Mouse (Mus musculus): ENCODE measurements around the gene Cep170b. TPM values are rescaled to one million over a fixed set of nuclear protein-coding genes. Genes with fewer than 3 reads are reported as not detected.

Gene Cep170b
- polyA plus RNA-seq, 1 experiment = not detected

- no peak for TF ChIP-seq GATA1 (IDR thresholded peaks at IDR 0.05; ENCODE audit: low read length)
Observed at GRCm38 (mm10) chr12:112723028-112723330, 2.7 kb downstream of the Cep170b start.

- TF ChIP-seq GATA1 (IDR thresholded peaks at IDR 0.05; ENCODE audit: low read length) = no peak
Observed at GRCm38 (mm10) chr12:112723445-112723844, 3.2 kb downstream of the Cep170b start.

GRCm38 (mm10) chr12:112724077-112724805 is 4.0 kb downstream of the Cep170b start:
- no peak for TF ChIP-seq GATA1 (IDR thresholded peaks at IDR 0.05; ENCODE audit: low read length)

GRCm38 (mm10) chr12:112727801-112728200 is 7.5 kb downstream of the Cep170b start:
- TF ChIP-seq GATA1 (IDR thresholded peaks at IDR 0.05; ENCODE audit: low read length) = no peak

GRCm38 (mm10) chr12:112730808-112731207 is 10.6 kb downstream of the Cep170b start:
- no peak for TF ChIP-seq GATA1 (IDR thresholded peaks at IDR 0.05; ENCODE audit: low read length)

- no peak for TF ChIP-seq GATA1 (IDR thresholded peaks at IDR 0.05; ENCODE audit: low read length)
Observed at GRCm38 (mm10) chr12:112732591-112732990, 12.3 kb downstream of the Cep170b start.

GRCm38 (mm10) chr12:112734108-112734820 is 14.0 kb downstream of the Cep170b start:
- no peak for TF ChIP-seq GATA1 (IDR thresholded peaks at IDR 0.05; ENCODE audit: low read length)

- TF ChIP-seq GATA1 (IDR thresholded peaks at IDR 0.05; ENCODE audit: low read length) = no peak
Observed at GRCm38 (mm10) chr12:112734881-112735655, 14.8 kb downstream of the Cep170b start.

- no peak for TF ChIP-seq GATA1 (IDR thresholded peaks at IDR 0.05; ENCODE audit: low read length)
Observed at GRCm38 (mm10) chr12:112735896-112736635, 15.8 kb downstream of the Cep170b start.

- TF ChIP-seq GATA1 (IDR thresholded peaks at IDR 0.05; ENCODE audit: low read length) = no peak
Observed at GRCm38 (mm10) chr12:112736636-112736925, 16.3 kb downstream of the Cep170b start.

GRCm38 (mm10) chr12:112737081-112737480 is 16.8 kb downstream of the Cep170b start:
- TF ChIP-seq GATA1 (IDR thresholded peaks at IDR 0.05; ENCODE audit: low read length) = no peak

GRCm38 (mm10) chr12:112737761-112738160 is 17.5 kb downstream of the Cep170b start:
- TF ChIP-seq GATA1 (IDR thresholded peaks at IDR 0.05; ENCODE audit: low read length) = no peak

- no peak for TF ChIP-seq GATA1 (IDR thresholded peaks at IDR 0.05; ENCODE audit: low read length)
Observed at GRCm38 (mm10) chr12:112738281-112739022, 18.2 kb downstream of the Cep170b start.

GRCm38 (mm10) chr12:112739023-112739568 is 18.8 kb downstream of the Cep170b start:
- TF ChIP-seq GATA1 (IDR thresholded peaks at IDR 0.05; ENCODE audit: low read length) = no peak

GRCm38 (mm10) chr12:112742768-112743167 is 22.5 kb downstream of the Cep170b start:
- TF ChIP-seq GATA1 (IDR thresholded peaks at IDR 0.05; ENCODE audit: low read length) = no peak
